Mouse (Mus musculus): ENCODE results near the gene Armt1. TPM values are rescaled to one million over a fixed set of nuclear protein-coding genes. Genes with fewer than 3 reads are reported as not detected.

Gene Armt1
- polyA plus RNA-seq (2015; fragmentation: Nextera tagmentation; extraction: Ambion mirVana): 14.3 and 15.0 TPM in 2 replicates

- H3K4me2 ChIP-seq (replicated peaks): peak within 1 kb of the TSS; percentile 68
- H3K9ac ChIP-seq (replicated peaks): peak within 1 kb of the TSS; percentile 79
- ATAC-seq (replicated peaks): peak; percentile 95
- H3K9me3 ChIP-seq: no peaks in the 10 kb centered on the region
- H3K27me3 ChIP-seq: no peaks in the 10 kb centered on the region
- no peaks in the 10 kb centered on the region for H3K36me3 ChIP-seq
- H3K4me3 ChIP-seq: peak within 1 kb of the TSS; percentile 75
- WGBS: under 1% methylated on average over 73 of the region's 75 CpGs
- H3K27ac ChIP-seq (replicated peaks): peak within 1 kb of the TSS; percentile 83
- H3K4me1 ChIP-seq: peaks cover 22% of the 10 kb centered on the region
Observed at GRCm38 (mm10) chr10:4432123-4432931, at the start of gene Armt1, which contains the start of gene Rmnd1. Gene Armt1 (plus strand): TSS chr10:4432467. Gene Rmnd1 (minus strand): TSS chr10:4432388.

- no peaks in the 10 kb centered on the region for H3K9me3 ChIP-seq
- no peak overlapping the region for H3K27ac ChIP-seq (replicated peaks)
- no peak overlapping the region for H3K9ac ChIP-seq (replicated peaks)
- no peak overlapping the region for H3K4me3 ChIP-seq
- 94% methylated on average over 7 of the region's 7 CpGs for WGBS
- H3K27me3 ChIP-seq: no peaks in the 10 kb centered on the region
- H3K36me3 ChIP-seq: no peaks in the 10 kb centered on the region
- H3K4me1 ChIP-seq: peaks cover 12% of the 10 kb centered on the region
- ATAC-seq (replicated peaks): no peak
- H3K4me2 ChIP-seq (replicated peaks): no peak overlapping the region
Observed at GRCm38 (mm10) chr10:4384244-4384643, 48.0 kb upstream of the Armt1 start.

GRCm38 (mm10) chr10:4386609-4387591 is 45.4 kb upstream of the Armt1 start:
- WGBS: under 1% methylated on average over 78 of the region's 133 CpGs
- H3K36me3 ChIP-seq: no peaks in the 10 kb centered on the region
- H3K27me3 ChIP-seq: no peaks in the 10 kb centered on the region
- H3K4me2 ChIP-seq (replicated peaks): peak overlapping the region; percentile 69
- peak overlapping the region; percentile 99 for H3K4me3 ChIP-seq
- peak overlapping the region; percentile 100 for H3K27ac ChIP-seq (replicated peaks)
- no peaks in the 10 kb centered on the region for H3K9me3 ChIP-seq
- peak; percentile 91 for ATAC-seq (replicated peaks)
- H3K4me1 ChIP-seq: peaks cover 39% of the 10 kb centered on the region
- H3K9ac ChIP-seq (replicated peaks): peak overlapping the region; percentile 99

- H3K4me1 ChIP-seq: peaks cover 44% of the 10 kb centered on the region
- H3K9me3 ChIP-seq: no peaks in the 10 kb centered on the region
- peak within 1 kb of the TSS; percentile 100 for H3K27ac ChIP-seq (replicated peaks)
- H3K9ac ChIP-seq (replicated peaks): peak within 1 kb of the TSS; percentile 99
- no peaks in the 10 kb centered on the region for H3K27me3 ChIP-seq
- under 1% methylated on average over 64 of the region's 87 CpGs for WGBS
- H3K36me3 ChIP-seq: no peaks in the 10 kb centered on the region
- H3K4me2 ChIP-seq (replicated peaks): peak within 1 kb of the TSS; percentile 69
- H3K4me3 ChIP-seq: peak within 1 kb of the TSS; percentile 99
- ATAC-seq (replicated peaks): peak; percentile 14
Observed at GRCm38 (mm10) chr10:4387701-4388383, 44.4 kb upstream of the Armt1 start, which contains the start of gene Zbtb2. Gene Zbtb2 (minus strand): TSS chr10:4388108.

GRCm38 (mm10) chr10:4388384-4388745 is 43.9 kb upstream of the Armt1 start:
- H3K27ac ChIP-seq (replicated peaks): peak overlapping the region; percentile 100
- no peaks in the 10 kb centered on the region for H3K36me3 ChIP-seq
- peak overlapping the region; percentile 69 for H3K4me2 ChIP-seq (replicated peaks)
- peak overlapping the region; percentile 99 for H3K9ac ChIP-seq (replicated peaks)
- peak overlapping the region; percentile 99 for H3K4me3 ChIP-seq
- ATAC-seq (replicated peaks): no peak
- H3K9me3 ChIP-seq: no peaks in the 10 kb centered on the region
- under 1% methylated on average over 19 of the region's 19 CpGs for WGBS
- H3K4me1 ChIP-seq: peaks cover 44% of the 10 kb centered on the region
- no peaks in the 10 kb centered on the region for H3K27me3 ChIP-seq

GRCm38 (mm10) chr10:4389036-4389435 is 43.2 kb upstream of the Armt1 start:
- H3K27me3 ChIP-seq: no peaks in the 10 kb centered on the region
- no peak for ATAC-seq (replicated peaks)
- H3K4me1 ChIP-seq: peaks cover 44% of the 10 kb centered on the region
- H3K4me2 ChIP-seq (replicated peaks): peak overlapping the region; percentile 69
- H3K9ac ChIP-seq (replicated peaks): peak overlapping the region; percentile 99
- no peak overlapping the region for H3K27ac ChIP-seq (replicated peaks)
- no peaks in the 10 kb centered on the region for H3K36me3 ChIP-seq
- H3K9me3 ChIP-seq: no peaks in the 10 kb centered on the region
- 20% methylated on average over 10 of the region's 10 CpGs for WGBS
- peak overlapping the region; percentile 99 for H3K4me3 ChIP-seq

GRCm38 (mm10) chr10:4389461-4390112 is 42.7 kb upstream of the Armt1 start:
- peak overlapping the region; percentile 69 for H3K4me2 ChIP-seq (replicated peaks)
- H3K27ac ChIP-seq (replicated peaks): no peak overlapping the region
- peaks cover 44% of the 10 kb centered on the region for H3K4me1 ChIP-seq
- WGBS: 57% methylated on average over 5 of the region's 5 CpGs
- H3K27me3 ChIP-seq: no peaks in the 10 kb centered on the region
- H3K36me3 ChIP-seq: no peaks in the 10 kb centered on the region
- H3K4me3 ChIP-seq: peak overlapping the region; percentile 99
- H3K9ac ChIP-seq (replicated peaks): peak overlapping the region; percentile 99
- ATAC-seq (replicated peaks): no peak
- no peaks in the 10 kb centered on the region for H3K9me3 ChIP-seq

GRCm38 (mm10) chr10:4390550-4390949 is 41.7 kb upstream of the Armt1 start:
- 67% methylated on average over 2 of the region's 2 CpGs for WGBS
- no peaks in the 10 kb centered on the region for H3K9me3 ChIP-seq
- no peaks in the 10 kb centered on the region for H3K27me3 ChIP-seq
- H3K36me3 ChIP-seq: no peaks in the 10 kb centered on the region
- H3K27ac ChIP-seq (replicated peaks): no peak overlapping the region
- H3K4me3 ChIP-seq: no peak overlapping the region
- no peak overlapping the region for H3K4me2 ChIP-seq (replicated peaks)
- H3K9ac ChIP-seq (replicated peaks): no peak overlapping the region
- no peak for ATAC-seq (replicated peaks)
- peaks cover 44% of the 10 kb centered on the region for H3K4me1 ChIP-seq

GRCm38 (mm10) chr10:4391076-4391475 is 41.2 kb upstream of the Armt1 start:
- Histone ChIP-seq H3K4me2 (replicated peaks) (no peak overlapping the region), H3K27ac (replicated peaks) (no peak overlapping the region)
- WGBS: 84% methylated on average over 5 of the region's 5 CpGs

GRCm38 (mm10) chr10:4391851-4392250 is 40.4 kb upstream of the Armt1 start:
- no peak for ATAC-seq (replicated peaks)
- no peaks in the 10 kb centered on the region for H3K9me3 ChIP-seq
- H3K9ac ChIP-seq (replicated peaks): no peak overlapping the region
- no peak overlapping the region for H3K4me2 ChIP-seq (replicated peaks)
- H3K27ac ChIP-seq (replicated peaks): no peak overlapping the region
- H3K4me1 ChIP-seq: peaks cover 41% of the 10 kb centered on the region
- 55% methylated on average over 6 of the region's 6 CpGs for WGBS
- no peak overlapping the region for H3K4me3 ChIP-seq
- no peaks in the 10 kb centered on the region for H3K27me3 ChIP-seq
- peaks cover 2% of the 10 kb centered on the region; the same call in 1 of the 2 replicates for H3K36me3 ChIP-seq

More at GRCm38 (mm10) chr10:4391076-4391475, 41.2 kb upstream of the Armt1 start:
- H3K36me3 ChIP-seq: no peaks in the 10 kb centered on the region
- peak overlapping the region; percentile 10; the same call in 1 of the 2 replicates for H3K9ac ChIP-seq (replicated peaks)
- no peaks in the 10 kb centered on the region for H3K27me3 ChIP-seq
- peaks cover 41% of the 10 kb centered on the region for H3K4me1 ChIP-seq
- H3K4me3 ChIP-seq: no peak overlapping the region
- H3K9me3 ChIP-seq: no peaks in the 10 kb centered on the region
- ATAC-seq (replicated peaks): no peak

GRCm38 (mm10) chr10:4395321-4395720 is 36.9 kb upstream of the Armt1 start:
- ATAC-seq (replicated peaks): no peak
- Histone ChIP-seq H3K36me3 (peaks cover 4% of the 10 kb centered on the region; the same call in 1 of the 2 replicates), H3K9ac (replicated peaks) (no peak overlapping the region), H3K27me3 (no peaks in the 10 kb centered on the region), H3K4me1 (peaks cover 21% of the 10 kb centered on the region), H3K4me3 (no peak overlapping the region), H3K4me2 (replicated peaks) (no peak overlapping the region), H3K27ac (replicated peaks) (no peak overlapping the region), H3K9me3 (no peaks in the 10 kb centered on the region)
- 94% methylated on average over 3 of the region's 3 CpGs for WGBS
